Mouse (Mus musculus) liver, embryonic 14.5 days (tissue): ENCODE measurements around the gene Mogat1.

Experiments
- CTCF ChIP-seq: IDR thresholded peaks from 2 replicates; pipeline ENCODE4 v1.5.1; 2016; ENCODE audit warnings: antibody characterized with exemption, low read depth, control low read depth
- EP300 ChIP-seq: IDR thresholded peaks from 2 replicates; pipeline ENCODE4 v1.6.1; 2016; ENCODE audit warnings: antibody characterized with exemption, low read depth

GRCm38 (mm10) chr1:78488427-78488751 is 22.4 kb upstream of the Mogat1 start:
- TF ChIP-seq CTCF, result no peak
- TF ChIP-seq EP300, result no peak
